Mouse (Mus musculus) neural tube, embryonic 14.5 days (tissue): ENCODE measurements around the gene Ankrd17. TPM values are rescaled to one million over a fixed set of nuclear protein-coding genes. Genes with fewer than 3 reads are reported as not detected.
A peak's percentile ranks its signal among the peaks of the same experiment; 100 is the strongest.

Source experiments
- ATAC-seq: fragments of 200-750 bp; cut with Nextera tagmentation; 2 replicates; pipeline ENCODE4 v1.8.0; 2017; ENCODE audit warnings: low read depth, mild to moderate bottlenecking, moderate TSS enrichment, moderate library complexity
- H3K27ac ChIP-seq: fragments of 300-500 bp; sonication (generic); 2 replicates; pipeline ENCODE4 v1.5.1; 2014; ENCODE audit warnings: low read depth, mild to moderate bottlenecking, control low read depth, low read length, moderate library complexity, mixed read lengths
- H3K27me3 ChIP-seq: fragments of 300-500 bp; sonication (generic); 2 replicates; pipeline ENCODE4 v1.6.1; 2014; ENCODE audit warnings: low read length; ENCODE audit not compliant: control insufficient read depth, insufficient read depth
- H3K36me3 ChIP-seq: fragments of 300-500 bp; sonication (generic); 2 replicates; pipeline ENCODE4 v1.6.1; 2014; ENCODE audit warnings: low read length, mixed read lengths; ENCODE audit not compliant: control insufficient read depth, insufficient read depth
- H3K4me1 ChIP-seq: fragments of 300-500 bp; sonication (generic); 2 replicates; pipeline ENCODE4 v1.6.1; 2014; ENCODE audit warnings: low read length; ENCODE audit not compliant: control insufficient read depth, insufficient read depth
- H3K4me2 ChIP-seq: fragments of 300-500 bp; sonication (generic); 2 replicates; pipeline ENCODE4 v1.6.1; 2014; ENCODE audit warnings: mild to moderate bottlenecking, low read depth, low read length, control low read depth
- H3K4me3 ChIP-seq: fragments of 300-500 bp; sonication (generic); 2 replicates; pipeline ENCODE4 v1.5.1; 2014; ENCODE audit warnings: low read depth, low read length, control low read depth, mixed read lengths
- H3K9ac ChIP-seq: fragments of 300-500 bp; sonication (generic); replicated peaks from 2 replicates; pipeline ENCODE4 v1.6.1; 2014; ENCODE audit warnings: low read depth, mild to moderate bottlenecking, control low read depth, low read length, mixed read lengths
- H3K9me3 ChIP-seq: fragments of 300-500 bp; sonication (generic); 2 replicates; pipeline ENCODE4 v1.6.1; 2016; ENCODE audit warnings: low read length; ENCODE audit not compliant: control insufficient read depth
- WGBS: fragments of 180-500 bp; shearing (Covaris S2); extraction: QIAGEN DNeasy Blood & Tissue Kit; methylation state at CpG from one replicate; pipeline ENCODE4 v1.1.7; 2014; 5-methylcytosine and 5-hydroxymethylcytosine counted together
- polyA plus RNA-seq: library from polyadenylated mRNA; unstranded; fragments of >200 nt; fragmentation: Nextera tagmentation; extraction: Ambion mirVana; gene quantifications from 2 replicates; pipeline ENCODE4 v1.2.1, GENCODE M21; 2014

Gene Ankrd17
- polyA plus RNA-seq, 1 experiment from 2014 or later: 41.1 TPM

GRCm38 (mm10) chr5:90339953-90340343 is 26.4 kb downstream of the Ankrd17 start:
- Histone ChIP-seq H3K4me1 (0 out of 2 replicates have a peak, but pooled peaks cover 11% of the 10 kb centered on the region), H3K36me3 (no peaks in the 10 kb centered on the region), H3K9me3 (no peaks in the 10 kb centered on the region), H3K27ac (no peak overlapping the region), H3K4me2 (peak overlapping the region; percentile 60), H3K27me3 (no peaks in the 10 kb centered on the region), H3K9ac (no peak overlapping the region), H3K4me3 (peak overlapping the region; percentile 39)
- ATAC-seq: peak; percentile 48; the same call in 1 of the 2 replicates
- 90% methylated on average over 1 of the region's 1 CpGs for WGBS

- WGBS: 18% methylated on average over 5 of the region's 5 CpGs
- peak; percentile 97 for ATAC-seq
These were observed 27.0 kb downstream of the Ankrd17 start for GRCm38 (mm10) chr5:90339129-90339952.

GRCm38 (mm10) chr5:90338177-90339091 is 27.9 kb downstream of the Ankrd17 start:
- WGBS: 22% methylated on average over 7 of the region's 7 CpGs
- Histone ChIP-seq H3K36me3 (no peaks in the 10 kb centered on the region), H3K4me3 (peak overlapping the region; percentile 20; the same call in 1 of the 2 replicates), H3K9me3 (no peaks in the 10 kb centered on the region), H3K4me1 (0 out of 2 replicates have a peak, but pooled peaks cover 11% of the 10 kb centered on the region), H3K9ac (peak overlapping the region; percentile 21; the same call in 1 of the 2 replicates), H3K27me3 (no peaks in the 10 kb centered on the region), H3K4me2 (peak overlapping the region; percentile 42), H3K27ac (no peak overlapping the region; the same call in 1 of the 2 replicates)
- ATAC-seq: peak; percentile 32; the same call in 1 of the 2 replicates

More at GRCm38 (mm10) chr5:90339129-90339952, 27.0 kb downstream of the Ankrd17 start:
- Histone ChIP-seq H3K9me3 (no peaks in the 10 kb centered on the region), H3K4me2 (peak overlapping the region; percentile 60), H3K4me1 (0 out of 2 replicates have a peak, but pooled peaks cover 11% of the 10 kb centered on the region), H3K27ac (peak overlapping the region; percentile 63), H3K4me3 (peak overlapping the region; percentile 39), H3K9ac (peak overlapping the region; percentile 51), H3K27me3 (no peaks in the 10 kb centered on the region), H3K36me3 (no peaks in the 10 kb centered on the region)

- Histone ChIP-seq H3K27ac (no peak overlapping the region), H3K9ac (no peak overlapping the region), H3K4me2 (no peak overlapping the region), H3K4me3 (no peak overlapping the region), H3K9me3 (no peaks in the 10 kb centered on the region), H3K4me1 (no peaks in the 10 kb centered on the region), H3K27me3 (no peaks in the 10 kb centered on the region), H3K36me3 (no peaks in the 10 kb centered on the region)
- 89% methylated on average over 2 of the region's 2 CpGs for WGBS
- no peak for ATAC-seq
These were observed 33.9 kb downstream of the Ankrd17 start for GRCm38 (mm10) chr5:90332478-90332877.

- Histone ChIP-seq H3K4me3 (no peak overlapping the region), H3K4me1 (no peaks in the 10 kb centered on the region), H3K27me3 (no peaks in the 10 kb centered on the region), H3K27ac (no peak overlapping the region), H3K9ac (no peak overlapping the region), H3K4me2 (no peak overlapping the region), H3K36me3 (no peaks in the 10 kb centered on the region), H3K9me3 (no peaks in the 10 kb centered on the region)
- WGBS: 92% methylated on average over 1 of the region's 1 CpGs
- ATAC-seq: no peak
These were observed 35.3 kb downstream of the Ankrd17 start for GRCm38 (mm10) chr5:90331071-90331470.

GRCm38 (mm10) chr5:90298396-90298795 is 68.0 kb downstream of the Ankrd17 start:
- H3K4me3 ChIP-seq: no peak overlapping the region
- peaks cover 8% of the 10 kb centered on the region; the same call in 1 of the 2 replicates for H3K36me3 ChIP-seq
- H3K4me2 ChIP-seq: no peak overlapping the region
- 95% methylated on average over 11 of the region's 11 CpGs for WGBS
- H3K9me3 ChIP-seq: no peaks in the 10 kb centered on the region
- no peak overlapping the region for H3K27ac ChIP-seq
- no peak overlapping the region for H3K9ac ChIP-seq
- ATAC-seq: no peak
- H3K27me3 ChIP-seq: no peaks in the 10 kb centered on the region
- H3K4me1 ChIP-seq: no peaks in the 10 kb centered on the region

GRCm38 (mm10) chr5:90289887-90290286 is 76.5 kb downstream of the Ankrd17 start:
- Histone ChIP-seq H3K27ac (no peak overlapping the region), H3K4me2 (no peak overlapping the region), H3K4me1 (no peaks in the 10 kb centered on the region), H3K9ac (no peak overlapping the region), H3K27me3 (no peaks in the 10 kb centered on the region), H3K4me3 (no peak overlapping the region), H3K9me3 (no peaks in the 10 kb centered on the region), H3K36me3 (peaks cover 34% of the 10 kb centered on the region)
- peak; percentile 69 for ATAC-seq

- WGBS: 83% methylated on average over 2 of the region's 2 CpGs
These were observed 79.8 kb downstream of the Ankrd17 start for GRCm38 (mm10) chr5:90286559-90286958.

More at GRCm38 (mm10) chr5:90286559-90286958, 79.8 kb downstream of the Ankrd17 start:
- Histone ChIP-seq H3K27me3 (no peaks in the 10 kb centered on the region), H3K9ac (no peak overlapping the region), H3K9me3 (no peaks in the 10 kb centered on the region), H3K4me1 (no peaks in the 10 kb centered on the region), H3K4me2 (no peak overlapping the region), H3K36me3 (peaks cover 44% of the 10 kb centered on the region), H3K4me3 (no peak overlapping the region), H3K27ac (no peak overlapping the region)
- no peak for ATAC-seq
